Mouse (Mus musculus) forebrain, embryonic 13.5 days (tissue): ENCODE measurements at regions not wholly inside any gene's neighbourhood (a gene's known extent, or its start where the extent isn't known, plus 50 kb on each side); places are given as distances from the start of the nearest gene placed in this dataset.
"Not testable (repeated sequence)": the region's sequence is repeated elsewhere in the genome, so short reads cannot be mapped to it uniquely, and the experiment has no call there.

ENCODE experiments used
- ATAC-seq: fragments of 200-750 bp; cut with Nextera tagmentation; 2 replicates; pipeline ENCODE4 v1.8.0; 2017
- H3K27ac ChIP-seq: fragments of 300-500 bp; sonication (generic); 2 replicates; pipeline ENCODE4 v1.5.1; 2015; ENCODE audit warnings: inconsistent platforms, mild to moderate bottlenecking, moderate library complexity
- H3K27me3 ChIP-seq: fragments of 300-500 bp; sonication (generic); 2 replicates; pipeline ENCODE4 v1.6.1; 2015; ENCODE audit warnings: mild to moderate bottlenecking, inconsistent platforms
- H3K36me3 ChIP-seq: fragments of 300-500 bp; sonication (generic); 2 replicates; pipeline ENCODE4 v1.6.1; 2015; ENCODE audit warnings: mild to moderate bottlenecking, inconsistent platforms; ENCODE audit not compliant: poor library complexity, severe bottlenecking
- H3K4me1 ChIP-seq: fragments of 300-500 bp; sonication (generic); 2 replicates; pipeline ENCODE4 v1.6.1; 2015; ENCODE audit warnings: inconsistent platforms
- H3K4me2 ChIP-seq: fragments of 300-500 bp; sonication (generic); 2 replicates; pipeline ENCODE4 v1.6.1; 2015; ENCODE audit warnings: inconsistent platforms, mild to moderate bottlenecking, moderate library complexity
- H3K4me3 ChIP-seq: fragments of 300-500 bp; sonication (generic); 2 replicates; pipeline ENCODE4 v1.5.1; 2015; ENCODE audit warnings: mild to moderate bottlenecking, inconsistent platforms
- H3K9ac ChIP-seq: fragments of 300-500 bp; sonication (generic); 2 replicates; pipeline ENCODE4 v1.6.1; 2015; ENCODE audit warnings: mild to moderate bottlenecking, inconsistent platforms
- H3K9me3 ChIP-seq: fragments of 300-500 bp; sonication (generic); replicated peaks from 2 replicates; pipeline ENCODE4 v1.6.1; 2016; ENCODE audit warnings: inconsistent platforms
- WGBS: fragments of 180-500 bp; shearing (Covaris S2); methylation state at CpG from one replicate; pipeline ENCODE4 v1.1.7; 2015; 5-methylcytosine and 5-hydroxymethylcytosine counted together

DNA sequence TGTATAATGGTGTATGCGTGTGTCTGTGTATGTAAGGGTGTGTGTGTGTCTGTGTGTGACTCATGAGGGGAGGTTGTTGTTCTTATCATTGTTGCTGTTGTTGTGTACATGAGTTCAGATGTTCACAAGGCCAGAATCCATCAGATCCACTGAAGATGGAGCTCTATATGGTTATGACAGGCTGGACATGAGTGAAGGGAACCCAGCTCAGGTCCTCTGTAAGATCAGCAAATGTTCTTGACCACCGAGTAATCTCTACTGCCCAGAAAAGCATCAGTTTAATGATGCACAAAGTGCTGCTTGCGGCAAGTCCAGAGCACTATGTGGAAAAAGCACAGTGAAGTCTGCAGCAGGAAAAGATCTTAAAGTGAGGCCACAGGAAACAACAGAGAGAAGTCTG lies 77.5 kb downstream of the Gm15319 start:
- WGBS = 99% methylated on average over 2 of the region's 3 CpGs
- H3K27me3 ChIP-seq, H3K9me3 ChIP-seq, H3K27ac ChIP-seq, H3K9ac ChIP-seq, H3K4me2 ChIP-seq, H3K4me3 ChIP-seq, H3K36me3 ChIP-seq, ATAC-seq, H3K4me1 ChIP-seq: not testable (repeated sequence)

DNA sequence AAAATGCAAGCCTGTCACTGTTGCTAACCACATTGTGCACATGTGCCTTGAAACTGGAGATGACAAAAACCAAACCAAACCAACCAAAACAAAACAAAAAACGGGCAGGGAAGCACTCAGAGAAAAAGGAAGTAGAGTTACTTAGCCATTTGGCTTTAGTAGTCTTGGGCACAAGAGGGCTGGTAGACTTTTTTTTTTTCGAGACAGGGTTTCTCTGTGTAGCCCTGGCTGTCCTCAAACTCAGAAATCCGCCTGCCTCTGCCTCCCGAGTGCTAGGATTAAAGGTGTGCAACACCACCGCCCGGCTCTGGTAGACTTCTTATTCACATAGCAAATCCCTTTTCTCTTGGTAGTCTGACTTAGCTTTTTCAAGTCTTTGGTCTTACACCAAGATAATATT lies 78.2 kb downstream of the Gm15319 start:
- H3K27me3 ChIP-seq, H3K36me3 ChIP-seq, H3K9me3 ChIP-seq, ATAC-seq, H3K4me3 ChIP-seq, H3K4me1 ChIP-seq, H3K9ac ChIP-seq, H3K27ac ChIP-seq, H3K4me2 ChIP-seq: not testable (repeated sequence)
- 79% methylated on average over 6 of the region's 6 CpGs for WGBS

DNA sequence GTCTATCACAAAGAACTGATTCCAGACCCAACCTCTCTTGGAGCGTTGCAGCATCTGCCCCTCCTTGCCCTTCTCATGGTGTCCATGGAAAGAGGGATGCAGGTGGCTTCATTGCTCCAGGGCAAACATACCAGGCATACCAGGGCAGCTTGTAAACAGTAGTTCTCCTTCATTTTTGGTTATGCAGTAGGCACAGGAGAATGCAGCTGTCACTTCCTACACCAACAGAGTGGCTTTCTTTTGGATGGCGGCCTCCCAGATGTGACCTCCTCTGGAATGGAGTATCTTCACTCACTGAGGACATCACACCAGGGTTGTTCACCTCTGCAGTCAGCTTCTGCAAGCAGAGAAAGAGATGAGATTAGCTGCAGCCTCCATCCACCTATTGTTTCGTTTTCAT lies 79.9 kb downstream of the Gm15319 start:
- not testable (repeated sequence) for H3K4me1 ChIP-seq, H3K36me3 ChIP-seq, H3K4me2 ChIP-seq, H3K9me3 ChIP-seq, H3K9ac ChIP-seq, H3K27ac ChIP-seq, ATAC-seq, H3K4me3 ChIP-seq, H3K27me3 ChIP-seq
- WGBS = 100% methylated on average over 1 of the region's 3 CpGs

DNA sequence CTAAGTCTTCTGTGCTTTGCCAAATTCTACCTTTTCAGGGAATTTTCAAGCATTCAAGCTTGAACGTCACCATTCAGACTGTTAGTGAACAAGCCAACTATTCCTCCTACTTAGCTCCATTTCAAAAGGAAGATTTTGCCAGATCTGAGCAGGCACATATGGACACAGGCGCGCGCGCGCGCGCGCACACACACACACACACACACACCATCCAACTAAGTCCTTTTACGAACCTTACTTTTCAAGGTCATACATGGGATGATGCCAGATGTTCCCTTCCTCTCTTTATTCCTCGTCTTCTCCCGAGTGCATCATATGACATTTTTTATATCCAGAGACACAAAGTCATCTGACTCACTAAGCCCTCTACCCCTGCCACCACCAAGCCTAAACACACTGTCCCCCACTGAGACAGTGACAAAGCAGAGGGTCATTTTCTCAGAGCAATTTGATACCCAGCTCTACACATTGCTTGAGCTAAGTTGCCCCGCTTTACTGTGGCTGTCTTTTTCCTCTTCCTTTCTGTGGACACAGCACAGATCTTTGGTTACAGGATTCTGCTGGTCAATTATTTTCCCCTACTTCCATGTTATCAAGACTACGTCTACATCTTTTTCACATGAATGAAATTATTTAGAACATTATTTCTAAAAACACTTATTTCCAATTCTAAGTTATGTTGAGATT lies 81.7 kb downstream of the Gm15319 start:
- not testable (repeated sequence) for H3K9ac ChIP-seq, H3K4me1 ChIP-seq, H3K4me3 ChIP-seq, H3K36me3 ChIP-seq, H3K9me3 ChIP-seq, H3K27ac ChIP-seq, H3K4me2 ChIP-seq, ATAC-seq, H3K27me3 ChIP-seq
- 93% methylated on average over 14 of the region's 14 CpGs for WGBS

GRCm38 (mm10) chr8:20277701-20278100 lies 85.3 kb downstream of the Gm15319 start:
- H3K4me2 ChIP-seq, H3K27ac ChIP-seq, H3K9me3 ChIP-seq, H3K9ac ChIP-seq, H3K4me3 ChIP-seq, H3K36me3 ChIP-seq, ATAC-seq, H3K27me3 ChIP-seq, H3K4me1 ChIP-seq: not testable (repeated sequence)
- WGBS = no CpG with 5 or more reads among the region's 1 CpGs

GRCm38 (mm10) chr8:20276661-20277060 lies 86.3 kb downstream of the Gm15319 start:
- not testable (repeated sequence) for H3K4me3 ChIP-seq, ATAC-seq, H3K4me2 ChIP-seq, H3K36me3 ChIP-seq, H3K4me1 ChIP-seq, H3K9me3 ChIP-seq, H3K27ac ChIP-seq, H3K9ac ChIP-seq, H3K27me3 ChIP-seq
- 89% methylated on average over 1 of the region's 1 CpGs for WGBS

DNA sequence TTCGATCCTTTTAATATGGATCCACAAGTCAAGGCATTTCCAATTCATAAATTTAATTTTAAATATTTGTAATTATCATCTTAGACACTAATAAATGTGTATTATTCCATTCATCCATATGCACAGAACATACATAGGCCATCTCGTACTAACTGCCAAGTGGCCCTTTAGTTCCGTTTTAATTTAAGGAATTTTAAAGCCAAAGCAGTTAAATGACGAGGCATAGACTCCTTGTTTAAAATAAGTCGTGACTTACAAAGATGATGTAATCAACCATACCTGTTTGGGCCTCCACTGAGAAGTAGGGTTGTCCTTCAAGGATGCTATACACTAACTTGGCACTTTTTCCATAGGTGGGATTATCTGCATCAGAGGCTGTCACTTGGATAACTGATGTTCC lies 89.2 kb downstream of the Gm15319 start:
- H3K9me3 ChIP-seq, H3K4me3 ChIP-seq, H3K36me3 ChIP-seq, ATAC-seq, H3K9ac ChIP-seq, H3K27ac ChIP-seq, H3K27me3 ChIP-seq, H3K4me1 ChIP-seq, H3K4me2 ChIP-seq: not testable (repeated sequence)
- WGBS = 85% methylated on average over 4 of the region's 5 CpGs

GRCm38 (mm10) chr8:20267520-20268127 lies 95.4 kb downstream of the Gm15319 start:
- H3K27ac ChIP-seq, H3K4me1 ChIP-seq, ATAC-seq, H3K27me3 ChIP-seq, H3K4me2 ChIP-seq, H3K36me3 ChIP-seq, H3K9ac ChIP-seq, H3K4me3 ChIP-seq, H3K9me3 ChIP-seq: not testable (repeated sequence)
- WGBS = 88% methylated on average over 14 of the region's 14 CpGs

GRCm38 (mm10) chr8:20266776-20267175 lies 96.2 kb downstream of the Gm15319 start:
- not testable (repeated sequence) for H3K27me3 ChIP-seq, H3K9me3 ChIP-seq, ATAC-seq, H3K36me3 ChIP-seq, H3K4me3 ChIP-seq, H3K9ac ChIP-seq, H3K27ac ChIP-seq, H3K4me1 ChIP-seq, H3K4me2 ChIP-seq
- WGBS = 87% methylated on average over 3 of the region's 3 CpGs

GRCm38 (mm10) chr8:20264612-20265011 lies 98.4 kb downstream of the Gm15319 start:
- not testable (repeated sequence) for H3K4me3 ChIP-seq, H3K9me3 ChIP-seq, H3K27ac ChIP-seq, H3K4me1 ChIP-seq, H3K4me2 ChIP-seq, H3K9ac ChIP-seq, H3K36me3 ChIP-seq, H3K27me3 ChIP-seq, ATAC-seq
- 62% methylated on average over 1 of the region's 1 CpGs for WGBS

- not testable (repeated sequence) for H3K9me3 ChIP-seq, H3K4me2 ChIP-seq, ATAC-seq, H3K27me3 ChIP-seq, H3K27ac ChIP-seq, H3K9ac ChIP-seq, H3K36me3 ChIP-seq, H3K4me3 ChIP-seq, H3K4me1 ChIP-seq
- 85% methylated on average over 3 of the region's 3 CpGs for WGBS
Measured at GRCm38 (mm10) chr8:20264106-20264505, 98.9 kb downstream of the Gm15319 start.

DNA sequence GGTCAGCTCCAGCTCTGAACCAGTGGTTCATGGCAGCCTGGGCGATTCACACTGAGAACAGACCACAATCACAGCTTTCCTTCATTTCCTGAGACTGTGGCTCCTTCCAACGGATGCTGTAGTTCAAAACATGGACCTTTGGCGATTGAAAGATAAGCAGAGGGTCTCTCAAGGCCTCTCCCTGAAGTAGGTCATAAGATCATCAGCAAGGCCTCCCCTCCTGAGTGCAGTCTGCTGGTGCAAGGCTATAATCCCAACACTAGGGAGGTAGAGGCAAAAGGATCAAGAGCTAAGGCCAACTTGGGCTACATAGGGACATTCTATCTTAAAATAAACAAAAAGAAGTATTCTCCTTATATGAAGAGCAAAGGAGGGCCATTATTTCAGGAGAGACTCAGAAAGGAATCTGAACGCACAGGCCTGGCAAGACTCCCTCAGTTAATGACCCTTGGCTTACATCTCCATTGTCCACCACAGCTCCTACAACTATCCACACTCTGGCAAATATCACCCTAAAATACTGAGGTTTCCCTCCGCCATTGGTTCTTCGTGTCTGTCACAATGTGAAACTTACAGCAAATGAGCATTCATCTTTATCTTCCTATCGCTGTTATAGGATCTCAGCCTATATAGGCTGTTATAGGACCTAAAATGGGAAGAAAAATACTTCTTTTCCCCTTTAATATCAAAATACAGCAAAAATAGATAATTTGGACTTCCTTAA lies 100.0 kb downstream of the Gm15319 start:
- H3K27me3 ChIP-seq, H3K4me3 ChIP-seq, H3K9me3 ChIP-seq, H3K4me1 ChIP-seq, H3K27ac ChIP-seq, ATAC-seq, H3K36me3 ChIP-seq, H3K4me2 ChIP-seq, H3K9ac ChIP-seq: not testable (repeated sequence)
- 82% methylated on average over 6 of the region's 7 CpGs for whole genome bisulfite sequencing
